Mouse (Mus musculus) right cerebral cortex, adult 18-20 months (tissue): Measurements from ENCODE around the gene Vmn2r13.
"Not testable (repeated sequence)": the region's sequence is repeated elsewhere in the genome, so short reads cannot be mapped to it uniquely, and the experiment has no call there.

Experiments used
- DNase-seq: peaks from one replicate; pipeline ENCODE4 v3.0.0; 2022; ENCODE audit warnings: mixed read lengths

Gene Vmn2r13

GRCm38 (mm10) chr5:109192099-109192498, at the start of gene Vmn2r13:
Vmn2r13 (minus strand) TSS chr5:109192199.
- DNase-seq, result not testable (repeated sequence)

DNA sequence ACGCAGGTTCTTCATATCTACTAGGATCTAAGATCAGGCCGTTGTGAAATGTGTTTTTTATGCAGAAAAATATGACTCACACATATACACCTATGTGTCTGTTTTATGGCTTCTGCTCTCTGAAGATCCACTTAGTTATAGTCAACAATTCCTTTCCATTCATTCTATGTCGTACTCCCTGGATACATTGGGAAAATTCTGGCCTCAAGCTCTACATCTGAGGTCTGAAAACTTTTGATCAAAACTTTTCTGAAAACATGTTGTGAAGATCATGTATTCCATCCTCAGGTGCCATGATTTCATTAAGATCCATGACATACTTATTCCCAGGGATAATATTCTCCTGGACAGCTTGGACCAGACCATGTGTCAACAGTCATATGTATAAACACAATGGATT, 32.6 kb upstream of the Vmn2r13 start, which contains the start of gene Vmn2r14:
Gene Vmn2r14, minus strand, starts transcription at position 101 of the 400 bp plus-strand sequence.
- DNase-seq, result no peak

DNA sequence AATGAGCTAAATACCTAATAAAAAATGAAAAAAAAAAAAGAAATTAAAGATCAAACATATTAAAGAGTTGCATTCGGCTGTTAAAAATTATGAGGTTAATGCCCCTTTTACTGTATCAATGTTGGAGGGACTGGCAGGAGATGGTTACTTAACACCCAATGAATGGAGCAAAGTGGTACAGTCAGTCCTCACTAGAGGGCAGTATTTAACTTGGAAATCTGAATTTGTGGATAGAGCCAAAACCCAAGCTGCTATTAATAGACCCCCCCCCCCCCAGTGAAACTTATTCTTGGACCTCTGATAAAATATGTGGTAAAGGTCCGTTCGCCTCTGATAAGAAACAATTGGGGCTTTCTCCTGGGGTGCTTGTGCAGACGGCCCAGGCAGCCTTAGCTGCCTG, 25.1 kb downstream of the Vmn2r13 start:
- not testable (repeated sequence) for DNase-seq

- DNase-seq, result no peak
Measured at GRCm38 (mm10) chr5:109160121-109160520, 31.9 kb downstream of the Vmn2r13 start.

GRCm38 (mm10) chr5:109159576-109159975, 32.4 kb downstream of the Vmn2r13 start:
- not testable (repeated sequence) for DNase-seq

GRCm38 (mm10) chr5:109158488-109159485, 33.2 kb downstream of the Vmn2r13 start:
- DNase-seq, result not testable (repeated sequence)

DNA sequence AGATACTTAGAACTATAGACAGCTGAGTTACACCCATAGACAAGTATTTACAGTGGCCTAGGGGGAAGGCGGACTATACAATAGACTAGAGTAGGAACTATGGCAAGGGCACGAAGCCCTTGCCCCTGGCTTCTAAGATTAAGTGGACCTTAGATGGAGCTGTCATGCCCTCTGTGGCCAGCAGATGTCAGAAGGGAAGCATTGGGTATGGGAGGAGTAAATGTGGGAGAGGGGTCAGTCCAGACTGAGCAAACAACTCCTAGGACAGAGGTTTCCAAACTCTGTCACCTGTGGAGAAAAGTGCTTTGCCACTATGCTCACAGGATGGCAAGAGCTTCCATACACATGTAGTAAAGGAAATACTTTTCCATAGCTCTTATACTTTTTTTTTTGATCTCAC, 52.5 kb downstream of the Vmn2r13 start:
- DNase-seq, result no peak

DNA sequence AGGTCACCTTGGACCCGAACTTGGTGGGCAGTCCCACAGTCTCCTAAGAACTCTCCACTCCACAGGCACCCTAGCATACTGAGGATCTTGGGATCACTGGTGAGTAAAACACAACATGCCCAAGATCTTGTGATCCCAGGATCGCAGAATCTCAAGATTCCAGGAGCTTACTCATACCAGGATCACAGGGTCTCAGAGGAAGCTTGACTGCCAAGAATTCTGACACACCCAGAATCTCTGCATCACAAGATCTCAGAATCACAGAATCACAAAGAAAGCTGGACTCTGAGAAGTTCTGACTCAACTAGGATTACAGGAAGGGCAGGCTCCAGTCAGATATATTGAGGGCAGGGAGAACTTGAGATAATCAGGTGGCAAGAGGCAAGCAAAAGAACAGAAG, 55.3 kb downstream of the Vmn2r13 start:
- no peak for DNase-seq
